7 mouse cellular contexts compared by ENCODE assay signal in genomic region chr5:63967591-63968141, GRCm38 (mm10). TPM values are rescaled to one million over a fixed set of nuclear protein-coding genes. Genes with fewer than 3 reads are reported as not detected.
A peak's percentile ranks its signal among the peaks of the same experiment; 100 is the strongest.
DNase-seq lines count a peak whose midpoint lies in the region; ATAC-seq and TF ChIP-seq lines count a peak whose summit lies in the region.

No protein-coding gene starts in this region.

- peak; percentile 76 for DNase-seq in 3T3-L1 (ENCODE audit: low read depth, low spot score)
- peak; percentile 35 to 49 for DNase-seq in CD8-positive naive resting alpha-beta T cell, adult 2 months (ENCODE audit: low read depth in 2 of 2, low spot score in 2 of 2)
- peak; percentile 35 for DNase-seq in embryo, embryonic 11 days
- peak; percentile 15 for DNase-seq in hindbrain, embryonic 10.5 days (ENCODE audit: low spot score)
- peak; percentile 46 for DNase-seq in liver, postnatal 0 days
- no peak for DNase-seq in layer of hippocampus, postnatal 10 days (ENCODE audit: low spot score in 2 of 2)

- 5% methylated on average over 12 of the region's 12 CpGs for WGBS in hindbrain, embryonic 10.5 days
- WGBS in liver, postnatal 0 days (ENCODE audit: insufficient replicate concordance) = 2% methylated on average over 12 of the region's 12 CpGs

- H3K4me3 ChIP-seq in hindbrain, embryonic 10.5 days = peak overlapping the region; percentile 80
- H3K4me3 ChIP-seq in liver, postnatal 0 days (ENCODE audit: low read depth, low read length) = peak overlapping the region; percentile 91

- no peak for ATAC-seq in liver, postnatal 0 days
- ATAC-seq in neutrophil, adult 5-6 weeks (ENCODE audit: extremely low read depth, insufficient number of reproducible peaks, low FRiP score, poor library complexity, severe bottlenecking) = peak; percentile 20; the same call in 1 of the 2 replicates

- H3K27me3 ChIP-seq in hindbrain, embryonic 10.5 days (ENCODE audit: insufficient read depth, poor library complexity, severe bottlenecking) = 0 out of 2 replicates have a peak, but pooled peaks cover 2% of the 10 kb centered on the region
- H3K27me3 ChIP-seq in liver, postnatal 0 days (ENCODE audit: insufficient read depth, low read length) = no peaks in the 10 kb centered on the region

- H3K4me1 ChIP-seq in hindbrain, embryonic 10.5 days (replicated peaks) = peaks cover 52% of the 10 kb centered on the region
- peaks cover 31% of the 10 kb centered on the region for H3K4me1 ChIP-seq in liver, postnatal 0 days (ENCODE audit: insufficient read depth)

- no peaks in the 10 kb centered on the region for H3K9me3 ChIP-seq in hindbrain, embryonic 10.5 days
- H3K9me3 ChIP-seq in liver, postnatal 0 days (ENCODE audit: low read length) = no peaks in the 10 kb centered on the region

- H3K9ac ChIP-seq in liver, postnatal 0 days (replicated peaks) = peak overlapping the region; percentile 84

- no peak for TF ChIP-seq CTCF in liver, postnatal 0 days (IDR thresholded peaks at IDR 0.05; ENCODE audit: low read depth)

- H3K27ac ChIP-seq in hindbrain, embryonic 10.5 days = peak overlapping the region; percentile 92
- peak overlapping the region; percentile 94 for H3K27ac ChIP-seq in liver, postnatal 0 days (ENCODE audit: low read depth)

- 0 out of 2 replicates have a peak, but pooled peaks cover 4% of the 10 kb centered on the region for H3K36me3 ChIP-seq in hindbrain, embryonic 10.5 days
- H3K36me3 ChIP-seq in liver, postnatal 0 days (replicated peaks; ENCODE audit: insufficient read depth, low read length) = 0 out of 2 replicates have a peak, but pooled peaks cover 3% of the 10 kb centered on the region

- TF ChIP-seq EP300 in liver, postnatal 0 days (IDR thresholded peaks at IDR 0.05; ENCODE audit: low read depth) = no peak

- peak overlapping the region; percentile 85 for H3K4me2 ChIP-seq in liver, postnatal 0 days (ENCODE audit: low read depth, low read length)

RNA-seq across cellular contexts. Expression of gene Rell1, which starts 1.0 kb away (rescaled TPM):
- polyA plus RNA-seq in hindbrain, embryonic 10.5 days (2016; fragmentation: Nextera tagmentation; extraction: Ambion mirVana) = 11.5 and 15.1 TPM in 2 replicates
- 10.4 and 10.6 TPM in 2 replicates for polyA plus RNA-seq in liver, postnatal 0 days (2015; fragmentation: Nextera tagmentation; extraction: Ambion mirVana)
- total RNA-seq in neutrophil, adult 5-6 weeks (2017) = 40.7 and 43.1 TPM in 2 replicates
- 10 to 100 TPM; 15.2 to 16.6 TPM for total RNA-seq in layer of hippocampus, postnatal 10 days (2021)

Comparison
In these comparisons a context has a peak if more than half of its experiments do, and no peak if none do; other contexts are left out.
1. DNase-seq: peak in 3T3-L1 (single experiment), CD8-positive naive resting alpha-beta T cell, adult 2 months (2 of 2), embryo, embryonic 11 days (single experiment), hindbrain, embryonic 10.5 days (single experiment) and liver, postnatal 0 days (single experiment); none in layer of hippocampus, postnatal 10 days (0 of 2).